Mouse (Mus musculus): Measurements from ENCODE around the gene Cln6.
"Not testable (repeated sequence)": the region's sequence is repeated elsewhere in the genome, so short reads cannot be mapped to it uniquely, and the experiment has no call there.

Gene Cln6

DNA sequence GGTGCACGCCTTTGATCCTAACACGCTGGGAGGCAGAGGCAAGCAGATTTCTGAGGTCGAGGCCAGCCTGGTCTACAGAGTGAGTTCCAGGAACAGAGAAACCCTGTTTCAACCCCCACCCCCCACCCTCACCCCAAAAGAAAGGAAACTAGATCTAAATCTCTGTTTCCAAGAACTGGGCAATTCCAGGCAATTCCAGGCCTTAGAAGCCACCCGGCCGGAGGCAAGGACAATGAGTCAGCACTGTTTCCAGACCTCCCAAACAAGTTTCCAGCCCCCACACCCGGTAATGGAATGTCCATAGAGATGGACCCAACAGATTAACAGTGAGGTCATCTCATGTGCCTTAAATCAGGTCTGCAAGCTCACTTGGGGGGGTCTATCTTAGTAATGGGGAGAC, 8.7 kb upstream of the Cln6 start:
- no peak for DNase-seq (ENCODE audit: low spot score)

DNA sequence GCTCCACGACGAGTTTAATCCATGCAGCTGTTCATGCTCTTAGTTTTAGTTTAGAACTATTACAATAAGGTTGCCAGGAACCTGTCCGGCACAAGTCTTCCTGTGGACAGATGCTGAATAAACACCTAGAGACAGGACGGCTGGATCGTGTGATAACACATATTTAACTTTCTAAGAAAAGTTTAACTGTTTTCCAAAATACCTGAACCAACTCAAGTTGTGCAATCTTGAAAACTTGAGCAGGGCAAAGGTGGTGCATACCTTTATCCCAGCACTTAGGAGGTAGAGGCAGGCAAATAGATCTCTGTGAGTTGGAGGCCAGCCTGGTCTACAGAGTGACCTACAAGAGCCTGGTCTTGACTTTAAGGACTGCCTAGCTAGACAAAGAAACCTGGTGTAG, 3.7 kb upstream of the Cln6 start:
- DNase-seq (ENCODE audit: low spot score), result no peak

DNA sequence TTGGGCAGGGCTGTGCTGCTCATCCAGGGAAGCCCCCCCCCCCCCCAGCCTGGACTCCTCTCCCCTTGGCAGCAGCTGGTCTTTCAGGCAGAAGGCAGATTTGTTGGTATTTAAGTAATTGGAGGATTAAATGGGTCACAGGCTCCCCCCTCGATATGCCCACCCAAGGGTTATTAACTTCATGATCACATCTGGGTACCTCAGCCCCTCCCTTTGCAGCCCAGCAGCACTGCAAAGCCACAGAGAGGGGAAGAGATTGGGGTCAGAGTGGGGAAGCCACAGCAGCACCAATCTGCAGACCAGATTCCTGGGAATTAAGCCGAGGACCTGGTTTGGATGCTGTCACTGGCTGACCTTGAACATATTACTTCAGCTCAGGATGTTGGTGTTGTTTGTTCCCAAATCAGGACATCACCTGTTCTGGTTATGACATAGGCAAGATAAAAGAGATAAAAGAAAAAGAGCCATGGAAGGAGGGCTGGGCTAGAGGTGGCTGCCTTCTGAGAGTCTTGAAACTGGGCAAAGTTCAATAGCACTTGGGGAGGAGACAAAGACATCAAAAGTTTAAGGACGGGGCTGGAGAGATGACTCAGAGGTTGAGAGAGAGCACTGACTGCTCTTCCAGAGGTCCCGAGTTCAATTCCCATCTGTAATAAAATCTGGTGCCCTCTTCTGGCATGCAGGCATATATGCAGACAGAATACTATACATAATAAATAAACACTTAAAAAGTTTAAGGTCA, 2.7 kb upstream of the Cln6 start:
- no peak for DNase-seq (ENCODE audit: low spot score)

DNA sequence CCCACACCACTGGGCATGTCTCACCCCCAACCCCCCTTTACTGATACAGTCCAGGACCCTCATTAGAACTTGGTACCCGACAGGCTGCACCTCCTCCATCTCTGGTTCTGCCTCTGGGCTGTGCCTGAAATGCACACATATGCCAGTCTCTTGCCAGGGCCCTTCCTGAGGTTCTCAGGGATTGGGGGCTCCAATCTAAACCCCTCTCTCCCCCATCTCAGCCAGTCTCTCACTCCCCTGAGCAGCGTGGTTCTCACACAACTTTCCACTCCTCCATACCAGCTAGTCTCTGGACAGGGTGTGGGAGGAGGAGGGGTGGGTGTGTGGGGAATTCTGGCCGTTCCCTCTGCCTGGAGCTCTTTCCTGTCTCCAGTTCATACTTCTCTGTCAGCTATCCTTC, 974 bp upstream of the Cln6 start:
- no peak for DNase-seq (ENCODE audit: low spot score)

DNA sequence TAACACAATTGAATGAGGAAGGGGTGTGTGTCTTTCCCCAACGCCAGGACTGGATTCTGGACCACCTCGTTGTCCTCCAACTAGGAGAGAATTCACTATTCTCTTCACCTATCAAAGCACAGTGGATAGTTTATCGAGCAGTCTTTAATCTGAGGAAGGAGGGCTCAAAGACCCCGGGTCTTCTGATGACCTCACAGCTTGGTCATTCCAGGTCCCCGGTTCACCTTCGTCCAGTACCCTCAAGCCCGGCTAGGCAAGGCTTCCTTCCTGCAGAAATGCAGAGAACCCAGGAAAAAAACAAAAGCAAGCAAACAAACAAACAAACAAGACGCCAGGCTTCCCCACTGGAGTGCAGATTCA, 459 bp upstream of the Cln6 start:
- DNase-seq (ENCODE audit: low spot score), result no peak

GRCm38 (mm10) chr9:62839172-62839770, 686 bp downstream of the Cln6 start:
- DNase-seq (ENCODE audit: low spot score), result no peak

- DNase-seq (ENCODE audit: low spot score), result no peak
Measured at GRCm38 (mm10) chr9:62843356-62844024, 4.9 kb downstream of the Cln6 start.

GRCm38 (mm10) chr9:62844461-62844860, 5.9 kb downstream of the Cln6 start:
- DNase-seq (ENCODE audit: low spot score), result no peak

DNA sequence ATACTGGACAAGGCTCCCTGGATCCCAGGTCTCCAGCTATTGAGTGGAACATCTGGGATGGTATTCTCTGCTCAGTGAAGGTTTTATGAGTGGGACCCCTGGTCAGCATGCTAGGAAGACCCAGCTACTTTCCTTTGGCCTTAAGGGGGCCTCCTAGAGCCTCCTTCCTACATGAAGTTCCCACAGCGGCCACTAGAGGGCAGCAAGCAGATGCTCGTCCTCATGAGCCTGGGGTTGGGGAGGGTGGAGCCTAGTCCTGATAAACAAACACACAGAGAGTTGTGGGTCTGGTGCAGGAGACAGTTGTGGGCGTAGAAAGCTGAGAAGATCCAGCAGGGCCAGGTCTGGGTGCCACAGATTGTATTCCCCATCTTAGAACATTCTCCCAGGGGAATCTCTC, 9.1 kb downstream of the Cln6 start:
- peak; percentile 94 for DNase-seq (ENCODE audit: low spot score)

DNA sequence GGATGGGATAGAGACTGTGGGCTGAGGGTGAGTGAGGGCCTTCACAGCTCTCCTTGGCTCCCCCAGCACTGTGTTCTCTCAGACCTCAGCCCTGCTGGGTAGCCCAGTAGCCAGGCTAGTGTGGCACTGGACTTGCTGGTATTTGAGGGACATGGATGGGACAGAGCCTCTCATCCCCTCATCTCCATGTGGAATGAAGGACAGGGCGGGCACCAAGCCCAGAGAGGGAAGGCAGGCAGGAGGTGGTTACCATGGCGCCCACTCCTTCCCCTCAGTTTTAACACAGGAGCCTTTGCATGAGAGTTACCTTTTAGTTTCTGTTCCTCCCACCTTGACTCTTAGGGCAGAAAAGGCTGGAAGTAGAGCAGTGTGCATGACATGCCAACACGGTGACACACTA, 10.1 kb downstream of the Cln6 start:
- no peak for DNase-seq (ENCODE audit: low spot score)

- DNase-seq (ENCODE audit: low spot score), result no peak
Measured at GRCm38 (mm10) chr9:62851571-62851970, 13.0 kb downstream of the Cln6 start.

DNA sequence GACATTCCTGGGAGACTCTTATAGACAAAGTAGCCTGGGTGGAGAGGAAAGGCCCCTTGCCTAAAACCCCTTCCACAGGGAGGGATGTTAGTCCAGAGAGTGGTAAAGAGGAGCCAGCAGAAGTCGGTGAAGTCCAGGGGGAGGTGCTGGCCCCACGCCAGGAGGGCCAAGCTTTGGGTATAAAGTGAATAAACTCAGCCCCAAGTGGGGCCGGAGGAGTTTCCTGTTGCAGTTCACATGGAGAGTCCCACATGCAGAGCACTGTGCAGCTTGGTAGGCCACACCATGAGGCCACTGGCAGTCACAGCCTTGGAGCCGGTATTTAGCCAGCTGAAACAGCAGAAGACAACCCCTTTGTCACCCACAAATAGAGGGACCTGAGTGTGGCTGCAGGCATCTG, 15.9 kb downstream of the Cln6 start:
- DNase-seq (ENCODE audit: low spot score), result peak; percentile 70

- no peak for DNase-seq (ENCODE audit: low spot score)
Measured at GRCm38 (mm10) chr9:62857216-62857615, 18.6 kb downstream of the Cln6 start.

DNA sequence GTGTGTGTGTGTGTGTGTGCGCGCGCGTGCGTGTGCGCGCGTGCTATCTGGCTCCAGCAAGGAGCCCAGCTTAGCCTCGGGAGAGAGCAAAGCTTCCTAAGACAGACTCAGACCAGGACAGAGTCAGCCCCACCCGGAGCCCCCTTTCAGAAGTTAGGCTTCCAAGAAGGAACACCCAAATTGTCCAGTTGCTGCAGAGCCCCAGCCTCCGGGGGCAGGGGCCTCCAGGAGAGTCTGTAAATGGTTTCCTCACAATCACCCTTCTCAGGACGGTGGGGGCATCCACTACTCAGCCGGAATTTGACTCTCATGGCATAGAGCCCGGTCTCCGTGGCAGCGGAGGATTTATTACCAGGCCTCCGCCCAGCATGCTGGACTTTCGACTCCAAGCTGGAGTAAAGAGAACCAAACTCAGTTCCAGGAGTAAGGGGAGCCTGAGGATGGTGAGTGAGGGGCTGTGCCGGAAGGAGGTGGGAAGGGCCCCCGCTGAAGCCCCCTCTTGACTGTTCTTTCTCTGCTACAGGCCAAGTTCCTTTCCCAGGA, 19.2 kb downstream of the Cln6 start, which contains the start of gene Calml4:
Gene Calml4, plus strand, starts transcription at position 362 of the 543 bp plus-strand sequence.
- DNase-seq (ENCODE audit: low spot score), result peak; percentile 83

DNA sequence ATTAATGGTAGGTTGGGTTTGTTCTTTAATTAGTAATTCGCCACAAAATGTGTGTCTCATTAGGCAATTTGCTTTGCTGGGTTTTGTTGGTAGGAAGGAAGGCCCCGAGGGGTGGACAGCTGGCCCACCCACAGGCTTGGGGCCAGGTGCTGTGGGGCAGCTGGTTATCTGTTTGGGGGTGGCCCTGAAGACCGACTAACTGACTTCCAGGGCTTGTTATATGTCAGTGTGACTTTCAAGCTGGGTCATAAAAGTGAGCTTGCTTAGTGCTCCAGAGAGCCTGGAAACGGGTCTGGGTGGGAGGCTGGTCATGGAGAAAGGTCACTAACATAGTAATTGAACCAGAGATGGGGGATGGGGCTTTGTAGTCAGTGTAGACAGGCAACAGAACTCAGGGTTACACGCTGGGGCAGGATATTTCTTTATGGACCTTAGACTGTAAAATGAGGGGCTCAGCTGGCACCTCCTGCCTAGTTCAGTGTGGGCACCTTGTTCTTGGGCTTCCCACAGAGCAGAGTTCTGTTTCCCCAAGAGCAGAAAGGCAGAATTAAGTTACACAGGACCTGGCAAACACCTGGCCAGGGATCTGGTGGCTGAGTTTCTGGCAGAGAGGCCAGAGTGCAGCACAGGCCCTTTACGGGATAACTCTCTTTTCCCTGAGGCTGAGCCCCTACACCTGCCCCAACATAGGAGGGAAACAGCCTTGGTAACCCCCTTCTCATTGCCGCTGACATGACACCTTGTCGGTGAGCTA, 19.9 kb downstream of the Cln6 start:
- no peak for DNase-seq (ENCODE audit: low spot score)

- not testable (repeated sequence) for DNase-seq (ENCODE audit: low spot score)
Measured at GRCm38 (mm10) chr9:62860102-62860501, 21.5 kb downstream of the Cln6 start.

GRCm38 (mm10) chr9:62860866-62861265, 22.3 kb downstream of the Cln6 start:
- no peak for DNase-seq (ENCODE audit: low spot score)

DNA sequence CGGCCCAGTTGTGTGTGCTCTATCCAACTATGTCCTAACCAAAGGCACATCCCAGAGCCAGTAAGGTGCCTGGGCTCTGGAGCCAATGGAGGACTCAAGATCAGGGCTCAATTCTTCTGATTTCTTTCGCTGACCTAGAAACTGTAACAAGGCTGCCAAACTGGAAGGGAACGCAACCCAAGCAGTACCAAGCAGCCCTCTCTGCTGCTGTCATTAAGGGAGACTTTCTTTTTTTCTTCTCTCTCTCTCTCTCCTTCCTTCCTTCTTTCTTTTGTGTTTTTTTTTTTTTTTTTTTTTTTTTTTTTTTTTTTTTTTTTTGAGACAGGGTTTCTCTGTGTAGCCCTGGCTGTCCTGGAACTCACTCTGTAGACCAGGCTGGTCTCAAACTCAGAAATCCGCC, 30.7 kb downstream of the Cln6 start:
- DNase-seq (ENCODE audit: low spot score), result not testable (repeated sequence)

DNA sequence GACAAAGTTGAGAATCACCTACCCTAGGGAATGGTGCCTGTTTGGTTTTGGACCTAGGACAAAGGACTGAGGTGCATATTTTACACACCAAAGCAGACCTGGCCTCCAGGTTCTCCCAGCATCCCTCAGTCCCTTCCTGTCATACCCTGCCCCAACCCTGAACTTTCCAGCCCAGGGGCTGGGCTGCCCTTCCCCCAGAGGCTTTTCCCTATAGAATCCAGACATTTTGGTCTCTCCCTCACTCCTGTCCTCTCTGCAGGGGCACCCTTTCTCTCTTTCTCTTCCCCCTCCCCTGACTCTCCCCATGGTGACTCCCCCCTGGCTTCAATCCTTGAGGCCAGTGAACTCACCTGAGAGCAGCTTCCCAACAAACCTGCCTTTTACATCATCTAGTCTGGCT, 32.1 kb downstream of the Cln6 start:
- no peak for DNase-seq (ENCODE audit: low spot score)

- DNase-seq (ENCODE audit: low spot score), result no peak
Measured at GRCm38 (mm10) chr9:62876966-62877616, 38.5 kb downstream of the Cln6 start.

- DNase-seq (ENCODE audit: low spot score), result no peak
Measured at GRCm38 (mm10) chr9:62877825-62878224, 39.2 kb downstream of the Cln6 start.

DNA sequence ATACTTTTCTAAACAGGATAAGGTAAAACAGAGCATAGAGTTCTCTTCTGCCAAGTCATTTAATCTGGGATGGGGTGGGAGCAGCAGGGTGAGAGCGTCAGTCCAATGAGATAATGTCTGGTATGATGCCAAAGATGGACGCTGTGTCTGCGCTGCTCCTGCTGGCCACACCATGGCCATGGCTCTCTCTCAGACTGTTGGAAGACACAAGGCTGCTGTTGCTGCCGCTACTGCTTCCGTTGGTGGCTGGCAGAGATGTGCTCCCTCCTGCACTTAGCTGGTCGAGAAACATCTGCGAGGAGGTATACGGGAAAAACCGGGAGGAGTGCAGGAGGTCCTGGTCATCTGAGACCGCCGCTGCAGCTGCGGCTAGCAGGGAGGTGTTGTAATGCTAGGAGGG, 43.3 kb downstream of the Cln6 start:
- DNase-seq (ENCODE audit: low spot score), result peak; percentile 55
